Mouse (Mus musculus): ENCODE results near the gene Htr2b.

The Htr2b gene

DNA sequence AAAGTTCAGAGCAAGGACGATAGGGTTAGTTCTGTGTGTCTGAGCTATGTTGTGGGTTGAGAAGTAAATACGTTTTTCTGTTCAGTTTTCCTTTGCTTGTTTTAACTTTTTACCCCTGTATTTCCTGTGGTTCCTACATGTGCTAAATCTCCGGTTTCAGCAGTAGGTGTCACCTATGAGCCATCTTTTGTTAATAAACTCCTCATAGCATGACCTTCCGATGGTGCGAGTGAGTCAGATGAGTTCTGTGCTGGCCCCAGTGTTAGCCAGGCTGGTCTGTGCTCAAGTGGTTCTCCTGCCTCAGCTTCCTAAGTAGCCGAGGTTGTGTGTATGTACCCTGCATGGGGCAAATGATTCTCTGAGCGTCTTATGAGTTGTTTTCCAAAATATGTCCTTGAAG, 17.4 kb downstream of the Htr2b start:
- DNase-seq (ENCODE audit: low spot score), result no peak

DNA sequence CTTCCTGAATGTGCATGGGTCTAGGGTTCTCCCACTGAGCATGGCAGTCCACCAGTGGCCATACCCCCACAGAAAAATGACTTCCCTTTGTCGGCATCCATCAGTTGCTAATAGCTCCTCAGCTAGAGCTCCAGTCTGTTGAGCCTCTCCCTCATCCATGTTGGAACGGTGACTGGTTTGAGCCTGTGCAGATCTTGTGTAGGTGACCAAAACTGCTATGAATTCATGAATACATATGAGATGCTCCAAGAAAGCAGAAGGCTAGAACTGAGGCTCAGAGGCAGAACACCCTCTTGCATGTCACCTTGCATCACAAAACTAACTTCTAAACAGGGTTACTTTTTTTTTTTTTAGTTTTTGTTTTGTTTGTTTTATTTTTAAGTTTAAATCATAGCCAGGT, 35.2 kb downstream of the Htr2b start:
- no peak for DNase-seq (ENCODE audit: low spot score)

DNA sequence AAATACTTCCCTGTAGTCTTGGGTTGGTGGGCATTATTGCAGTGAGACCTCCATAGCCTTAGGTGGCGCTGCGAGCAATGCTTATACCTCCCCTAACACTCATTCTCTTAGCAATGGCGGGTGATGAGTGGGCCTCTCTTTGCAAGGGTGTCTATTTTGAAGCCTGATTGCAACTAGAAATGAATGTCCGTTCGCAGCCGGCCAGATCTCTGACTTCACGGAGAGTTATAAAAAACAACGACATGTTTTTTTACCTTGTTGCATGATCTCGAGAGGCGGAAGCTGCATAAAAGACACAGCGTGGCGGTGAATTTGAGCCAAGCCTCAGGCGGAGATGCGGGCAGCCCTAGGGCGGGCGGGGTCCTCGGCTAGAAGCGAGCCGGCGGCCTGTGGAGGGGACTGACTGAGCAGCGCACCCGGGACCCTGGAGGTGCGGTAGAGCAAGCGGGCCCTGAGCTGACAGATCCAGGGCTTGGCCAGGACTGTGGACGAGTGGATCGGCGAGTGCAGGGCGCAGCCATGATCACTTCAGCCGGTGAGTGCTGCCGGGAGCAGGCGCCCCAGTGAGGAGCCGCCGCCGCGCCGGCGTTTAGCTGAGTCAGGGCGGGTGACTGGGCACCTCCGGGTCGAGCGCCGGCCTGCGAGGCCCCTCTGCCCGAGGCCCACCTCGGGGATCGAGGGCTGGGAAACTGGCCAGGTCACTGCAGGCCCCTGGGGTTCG, 47.3 kb downstream of the Htr2b start, which contains the start of gene Psmd1:
Gene Psmd1 (plus strand): TSS at position 117 of the 721 bp plus-strand sequence.
- DNase-seq (ENCODE audit: low spot score), result peak; percentile 74

DNA sequence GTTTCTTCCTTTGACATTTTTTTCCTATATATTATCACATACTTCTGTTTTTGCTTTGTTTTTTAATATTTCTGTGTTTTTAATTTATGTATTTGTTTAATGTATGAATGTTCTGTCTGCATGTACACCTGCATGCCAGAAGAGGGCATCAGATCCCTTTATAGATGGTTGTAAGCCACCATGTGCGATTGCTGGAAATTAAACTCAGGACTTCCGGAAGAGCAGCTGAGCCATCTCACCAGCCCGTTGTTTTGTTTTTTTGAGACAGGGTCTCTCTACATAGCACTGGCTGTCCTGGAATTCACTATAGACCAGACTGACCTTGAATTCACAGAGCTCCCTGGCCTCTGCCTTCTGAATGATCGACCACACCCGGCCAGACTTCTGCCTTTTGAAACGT, 49.2 kb downstream of the Htr2b start:
- DNase-seq (ENCODE audit: low spot score), result no peak

DNA sequence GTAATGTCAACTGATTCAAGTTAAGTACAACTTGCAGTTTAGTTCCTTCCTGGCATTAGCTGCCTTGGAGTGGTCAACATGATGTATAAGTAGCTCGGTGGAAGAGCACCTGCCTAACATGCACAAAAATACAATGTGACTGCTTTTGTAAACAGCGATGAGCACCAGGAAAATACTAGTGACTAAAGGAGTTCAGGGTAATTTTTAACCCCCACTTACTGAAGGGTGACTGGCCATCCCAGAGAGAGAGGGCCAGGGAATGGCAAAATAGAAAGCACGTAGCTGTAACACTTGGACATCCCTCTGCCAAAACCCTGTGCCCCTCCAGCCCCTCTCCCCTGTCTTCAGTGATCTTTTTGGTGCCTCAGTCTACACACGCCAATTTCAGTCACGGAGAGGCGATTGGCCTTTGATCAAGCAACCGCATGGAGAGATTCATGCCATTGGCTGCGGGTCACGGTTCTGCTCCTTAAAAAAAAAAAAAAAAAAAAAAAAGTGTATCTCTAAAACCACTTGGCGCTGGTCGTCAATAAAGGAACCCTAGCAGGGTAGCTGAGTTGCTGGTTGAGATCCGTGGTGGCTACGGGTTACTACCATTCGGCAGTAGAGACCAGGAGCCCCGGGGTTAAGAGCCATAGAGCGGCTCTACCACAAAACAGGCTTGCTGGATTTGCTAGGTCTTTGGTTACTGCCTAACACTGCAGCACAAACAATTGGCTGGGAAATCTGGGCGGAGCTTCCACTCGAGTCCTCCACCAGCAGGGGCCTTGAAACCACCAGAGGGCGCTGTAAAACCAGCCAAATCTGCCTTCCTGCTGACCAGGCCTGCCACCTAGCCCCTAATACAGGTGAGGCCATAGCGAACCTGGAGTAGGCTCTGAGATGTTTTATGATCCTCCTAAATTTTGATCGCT, 52.7 kb downstream of the Htr2b start:
- peak; percentile 81 for DNase-seq (ENCODE audit: low spot score)

DNA sequence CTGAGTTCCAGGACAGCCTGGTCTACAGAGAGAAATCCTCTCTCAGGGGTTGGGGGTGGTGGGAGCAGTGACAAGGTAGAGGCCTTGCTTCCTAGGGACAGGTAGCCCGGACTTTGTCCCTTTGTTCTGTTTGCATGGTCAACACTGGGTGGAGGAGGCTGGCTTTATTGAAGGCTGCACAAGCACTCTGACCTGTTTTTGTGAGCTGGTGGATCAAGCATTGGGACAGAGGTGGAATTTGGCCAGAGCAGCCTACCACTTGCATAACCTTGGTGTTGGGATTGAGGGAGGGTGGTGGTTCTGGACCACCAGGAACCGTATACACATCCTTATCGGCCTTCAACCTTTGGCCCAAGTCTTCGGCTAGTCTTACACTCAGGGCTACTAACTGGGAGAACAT, 55.5 kb downstream of the Htr2b start:
- DNase-seq (ENCODE audit: low spot score), result no peak

DNA sequence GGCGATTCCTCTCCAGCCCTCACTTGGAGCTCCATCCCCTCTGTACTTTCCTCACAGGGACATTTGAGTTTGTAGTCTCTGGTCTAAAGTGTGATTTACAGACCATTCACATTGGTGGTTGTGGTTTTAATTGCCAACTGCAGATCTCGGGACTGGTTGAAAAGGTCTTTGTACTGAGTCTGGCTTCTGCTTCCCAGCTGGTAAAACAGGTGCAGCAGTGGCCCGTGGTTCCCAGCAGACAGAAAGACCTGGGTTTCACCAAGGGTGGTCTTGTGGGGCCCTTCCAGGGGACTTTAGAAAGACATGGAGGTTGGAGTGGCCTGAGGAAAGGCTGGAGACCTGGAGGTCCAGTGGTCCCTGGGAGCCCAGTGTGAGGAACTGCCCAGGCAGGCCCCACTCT, 56.8 kb downstream of the Htr2b start:
- DNase-seq (ENCODE audit: low spot score), result no peak

DNA sequence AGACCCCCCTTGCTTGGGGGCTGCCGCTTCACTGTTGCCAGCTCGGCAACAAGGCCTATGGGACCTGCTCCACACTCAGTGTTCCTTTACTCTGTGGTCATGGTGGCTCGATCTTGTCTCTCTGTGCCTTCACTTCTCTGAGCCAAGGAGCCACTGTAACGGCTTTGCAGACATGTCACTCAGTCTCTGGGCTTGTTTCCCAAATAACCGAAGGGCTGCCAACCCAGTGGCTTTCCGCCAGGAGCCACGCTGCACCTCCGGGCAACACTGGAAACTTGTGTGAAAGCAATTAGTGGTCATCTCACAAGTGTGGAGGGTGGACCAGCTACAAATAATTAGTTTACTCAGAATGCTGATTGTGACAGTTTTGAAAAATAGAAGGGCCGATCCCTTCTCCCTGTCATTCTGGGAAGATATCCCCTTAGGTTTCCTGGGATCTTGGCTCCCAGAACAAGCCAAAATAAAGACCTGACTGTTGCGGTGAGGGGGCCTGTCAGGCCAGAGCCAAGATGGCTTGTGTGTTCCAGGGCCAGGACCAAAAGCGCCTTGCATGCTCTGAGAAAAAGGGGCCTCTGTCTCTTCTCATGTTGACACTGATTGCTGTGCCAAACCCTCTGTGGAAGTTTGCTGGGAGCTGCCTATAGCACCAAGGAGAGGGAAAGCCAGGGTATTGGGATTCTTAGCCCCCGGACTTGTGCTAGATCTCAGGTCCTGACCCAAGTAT, 58.4 kb downstream of the Htr2b start:
- DNase-seq (ENCODE audit: low spot score), result no peak
